Mouse (Mus musculus) testis, adult 2 months (tissue): ENCODE measurements around the gene Fkbp8.

Source experiments
- CTCF ChIP-seq: fragments of 200-500 bp; IDR thresholded peaks from 2 replicates; pipeline ENCODE4 v1.5.1; 2012; ENCODE audit warnings: low read depth, mild to moderate bottlenecking, inconsistent platforms, low read length, moderate library complexity; ENCODE audit not compliant: control insufficient read depth, insufficient read depth, insufficient replicate concordance
- POLR2A ChIP-seq: fragments of 200-500 bp; IDR thresholded peaks from 2 replicates; pipeline ENCODE4 v1.6.1; 2012; ENCODE audit warnings: low read depth, mild to moderate bottlenecking, inconsistent platforms, low read length, moderate library complexity; ENCODE audit not compliant: control insufficient read depth

GRCm38 (mm10) chr8:70528182-70528797 lies 766 bp downstream of the Fkbp8 start:
- TF ChIP-seq CTCF (no peak), POLR2A (no peak)
